Mouse (Mus musculus) limb, embryonic 12.5 days (tissue): ENCODE results near the gene Bivm. TPM values are rescaled to one million over a fixed set of nuclear protein-coding genes. Genes with fewer than 3 reads are reported as not detected.
A peak's percentile ranks its signal among the peaks of the same experiment; 100 is the strongest.

Source experiments
- ATAC-seq: fragments of 200-750 bp; cut with Nextera tagmentation; 2 replicates; pipeline ENCODE4 v1.8.0; 2017; ENCODE audit warnings: low read depth, moderate TSS enrichment; ENCODE audit not compliant: insufficient number of reproducible peaks, insufficient read depth, low FRiP score, low TSS enrichment
- H3K27ac ChIP-seq: fragments of 300-500 bp; sonication (generic); 2 replicates; pipeline ENCODE4 v1.5.1; 2016; ENCODE audit warnings: mild to moderate bottlenecking, moderate library complexity
- H3K27me3 ChIP-seq: fragments of 300-500 bp; sonication (generic); 2 replicates; pipeline ENCODE4 v1.6.1; 2016; ENCODE audit warnings: mild to moderate bottlenecking, moderate library complexity
- H3K36me3 ChIP-seq: fragments of 300-500 bp; sonication (generic); 2 replicates; pipeline ENCODE4 v1.6.1; 2016; ENCODE audit warnings: mild to moderate bottlenecking, moderate library complexity
- H3K4me1 ChIP-seq: fragments of 300-500 bp; sonication (generic); replicated peaks from 2 replicates; pipeline ENCODE4 v1.6.1; 2016
- H3K4me2 ChIP-seq: fragments of 300-500 bp; sonication (generic); 2 replicates; pipeline ENCODE4 v1.6.1; 2016; ENCODE audit warnings: mild to moderate bottlenecking, moderate library complexity
- H3K4me3 ChIP-seq: fragments of 300-500 bp; sonication (generic); replicated peaks from 2 replicates; pipeline ENCODE4 v1.5.1; 2016; ENCODE audit warnings: mild to moderate bottlenecking
- H3K9ac ChIP-seq: fragments of 300-500 bp; sonication (generic); replicated peaks from 2 replicates; pipeline ENCODE4 v1.6.1; 2016; ENCODE audit warnings: mild to moderate bottlenecking, moderate library complexity
- H3K9me3 ChIP-seq: fragments of 300-500 bp; sonication (generic); 2 replicates; pipeline ENCODE4 v1.6.1; 2016; ENCODE audit warnings: mild to moderate bottlenecking, moderate library complexity
- WGBS: fragments of 180-500 bp; shearing (Covaris S2); methylation state at CpG from one replicate; pipeline ENCODE4 v1.1.7; 2016; 5-methylcytosine and 5-hydroxymethylcytosine counted together
- polyA plus RNA-seq: library from polyadenylated mRNA; unstranded; fragments of >200 nt; fragmentation: Nextera tagmentation; extraction: Ambion mirVana; gene quantifications from 2 replicates; pipeline ENCODE4 v1.2.1, GENCODE M21; 2016

Bivm gene
- 23.0 and 24.3 TPM in 2 replicates for polyA plus RNA-seq

- peak within 1 kb of the TSS; percentile 86 for H3K9ac ChIP-seq
- peak within 1 kb of the TSS; percentile 96 for H3K27ac ChIP-seq
- H3K36me3 ChIP-seq, result peaks cover 27% of the 10 kb centered on the region
- H3K4me2 ChIP-seq, result peak within 1 kb of the TSS; percentile 74
- H3K4me1 ChIP-seq, result peaks cover 8% of the 10 kb centered on the region
- no peaks in the 10 kb centered on the region for H3K27me3 ChIP-seq
- H3K9me3 ChIP-seq, result no peaks in the 10 kb centered on the region
- H3K4me3 ChIP-seq, result peak within 1 kb of the TSS; percentile 77
- WGBS, result under 1% methylated on average over 39 of the region's 39 CpGs
- peak; percentile 99 for ATAC-seq
Measured at GRCm38 (mm10) chr1:44118239-44119054, at the start of gene Bivm, which contains the start of gene Kdelc1. Gene Bivm (plus strand): TSS chr1:44118957. Gene Kdelc1 (minus strand): TSS chr1:44118808.

GRCm38 (mm10) chr1:44101448-44102225, 17.1 kb upstream of the Bivm start:
- peaks cover 35% of the 10 kb centered on the region for H3K36me3 ChIP-seq
- peak overlapping the region; percentile 79 for H3K4me3 ChIP-seq
- no peaks in the 10 kb centered on the region for H3K27me3 ChIP-seq
- H3K27ac ChIP-seq, result peak overlapping the region; percentile 93
- peak; percentile 86 for ATAC-seq
- peak overlapping the region; percentile 82 for H3K9ac ChIP-seq
- WGBS, result 1% methylated on average over 55 of the region's 55 CpGs
- peaks cover 11% of the 10 kb centered on the region for H3K4me1 ChIP-seq
- H3K9me3 ChIP-seq, result 0 out of 2 replicates have a peak, but pooled peaks cover 3% of the 10 kb centered on the region
- H3K4me2 ChIP-seq, result peak overlapping the region; percentile 73

- Histone ChIP-seq H3K27ac (peak within 1 kb of the TSS; percentile 93), H3K4me3 (peak within 1 kb of the TSS; percentile 79), H3K4me2 (peak within 1 kb of the TSS; percentile 73), H3K9me3 (0 out of 2 replicates have a peak, but pooled peaks cover under 1% of the 10 kb centered on the region), H3K36me3 (peaks cover 34% of the 10 kb centered on the region), H3K4me1 (peaks cover 11% of the 10 kb centered on the region), H3K9ac (peak within 1 kb of the TSS; percentile 82), H3K27me3 (no peaks in the 10 kb centered on the region)
- peak; percentile 98 for ATAC-seq
- under 1% methylated on average over 54 of the region's 55 CpGs for WGBS
Measured at GRCm38 (mm10) chr1:44102259-44102717, 16.5 kb upstream of the Bivm start, which contains the start of gene Tex30. Gene Tex30 (minus strand): TSS chr1:44102441.

GRCm38 (mm10) chr1:44102939-44103338, 15.8 kb upstream of the Bivm start:
- Histone ChIP-seq H3K36me3 (peaks cover 36% of the 10 kb centered on the region), H3K27me3 (no peaks in the 10 kb centered on the region), H3K4me3 (peak overlapping the region; percentile 79), H3K27ac (no peak overlapping the region), H3K9me3 (no peaks in the 10 kb centered on the region), H3K4me1 (peaks cover 11% of the 10 kb centered on the region), H3K4me2 (peak overlapping the region; percentile 73), H3K9ac (peak overlapping the region; percentile 56; the same call in 1 of the 2 replicates)
- ATAC-seq, result no peak
- WGBS, result 19% methylated on average over 5 of the region's 5 CpGs

DNA sequence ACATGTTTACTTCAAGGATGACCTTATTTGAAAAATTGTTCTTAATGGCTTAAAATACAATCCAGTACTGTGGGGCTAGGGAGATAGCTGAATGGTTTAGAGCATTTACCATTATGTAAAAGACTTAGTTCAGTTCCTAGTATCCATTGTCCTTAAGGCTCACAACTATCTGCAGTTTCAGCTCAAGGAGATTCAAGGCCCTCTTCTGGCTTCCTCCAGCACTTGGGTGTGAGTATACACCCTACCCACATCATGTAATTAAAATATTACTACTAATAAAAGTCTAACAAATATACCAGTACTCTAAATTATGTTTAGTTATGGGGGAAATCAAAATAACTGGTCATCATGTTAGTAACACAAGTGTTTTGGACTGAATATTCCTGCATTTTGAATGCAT, 1.2 kb upstream of the Bivm start:
- ATAC-seq, result no peak
- no peak overlapping the region for H3K27ac ChIP-seq

GRCm38 (mm10) chr1:44119201-44120073, 680 bp downstream of the Bivm start:
- ATAC-seq, result peak; percentile 83
- Histone ChIP-seq H3K27me3 (no peaks in the 10 kb centered on the region), H3K27ac (peak overlapping the region; percentile 96), H3K4me2 (peak overlapping the region; percentile 74), H3K4me3 (peak overlapping the region; percentile 77), H3K4me1 (peaks cover 8% of the 10 kb centered on the region), H3K36me3 (peaks cover 26% of the 10 kb centered on the region), H3K9me3 (no peaks in the 10 kb centered on the region), H3K9ac (peak overlapping the region; percentile 86)
- WGBS, result under 1% methylated on average over 43 of the region's 43 CpGs

More for the DNA sequence above, 1.2 kb upstream of the Bivm start:
- Histone ChIP-seq H3K4me1 (peaks cover 8% of the 10 kb centered on the region), H3K9ac (0 out of 2 replicates have a peak overlapping the region, but pooled peaks have one; percentile 28), H3K4me2 (peak overlapping the region; percentile 74), H3K36me3 (peaks cover 35% of the 10 kb centered on the region), H3K27me3 (no peaks in the 10 kb centered on the region), H3K4me3 (peak overlapping the region; percentile 77), H3K9me3 (no peaks in the 10 kb centered on the region)

DNA sequence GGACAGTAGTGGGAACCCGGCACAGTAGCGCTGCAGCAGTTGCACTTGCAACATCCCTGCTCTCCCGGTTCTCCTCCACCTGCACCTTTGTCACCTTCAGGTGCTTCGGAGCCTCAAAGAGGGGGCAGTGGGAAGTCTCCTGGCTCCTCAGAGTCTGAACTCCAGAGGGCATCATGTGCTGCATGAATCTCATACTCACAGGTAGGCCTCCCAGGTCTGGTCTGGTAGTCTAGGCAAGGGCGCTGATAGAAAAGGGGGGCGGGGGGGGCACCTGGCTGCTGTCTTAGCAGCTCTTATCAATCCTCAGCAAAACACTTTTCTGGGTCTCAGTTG, 1.3 kb downstream of the Bivm start:
- no peaks in the 10 kb centered on the region for H3K27me3 ChIP-seq
- H3K36me3 ChIP-seq, result peaks cover 24% of the 10 kb centered on the region
- H3K9me3 ChIP-seq, result no peaks in the 10 kb centered on the region
- peak overlapping the region; percentile 77 for H3K4me3 ChIP-seq
- peak overlapping the region; percentile 86 for H3K9ac ChIP-seq
- 3% methylated on average over 6 of the region's 6 CpGs for WGBS
- peak overlapping the region; percentile 74 for H3K4me2 ChIP-seq
- H3K4me1 ChIP-seq, result peaks cover 8% of the 10 kb centered on the region
- H3K27ac ChIP-seq, result peak overlapping the region; percentile 96
- peak; percentile 6; the same call in 1 of the 2 replicates for ATAC-seq

GRCm38 (mm10) chr1:44122256-44122655, 3.5 kb downstream of the Bivm start:
- WGBS, result 85% methylated on average over 3 of the region's 3 CpGs

GRCm38 (mm10) chr1:44125590-44125989, 6.8 kb downstream of the Bivm start:
- H3K4me1 ChIP-seq, result 0 out of 2 replicates have a peak, but pooled peaks cover 5% of the 10 kb centered on the region
- H3K9ac ChIP-seq, result no peak overlapping the region
- no peaks in the 10 kb centered on the region for H3K9me3 ChIP-seq
- no peak overlapping the region for H3K27ac ChIP-seq
- H3K27me3 ChIP-seq, result no peaks in the 10 kb centered on the region
- H3K4me2 ChIP-seq, result no peak overlapping the region
- H3K36me3 ChIP-seq, result peaks cover 53% of the 10 kb centered on the region
- H3K4me3 ChIP-seq, result no peak overlapping the region
- WGBS, result 96% methylated on average over 4 of the region's 4 CpGs
- ATAC-seq, result no peak

More at GRCm38 (mm10) chr1:44122256-44122655, 3.5 kb downstream of the Bivm start:
- Histone ChIP-seq H3K27me3 (no peaks in the 10 kb centered on the region), H3K27ac (no peak overlapping the region), H3K36me3 (peaks cover 25% of the 10 kb centered on the region), H3K9ac (no peak overlapping the region), H3K4me3 (no peak overlapping the region), H3K4me2 (no peak overlapping the region), H3K9me3 (no peaks in the 10 kb centered on the region), H3K4me1 (peaks cover 8% of the 10 kb centered on the region)
- no peak for ATAC-seq

- peaks cover 61% of the 10 kb centered on the region for H3K36me3 ChIP-seq
Measured at GRCm38 (mm10) chr1:44129929-44130581, 11.3 kb downstream of the Bivm start.

More at GRCm38 (mm10) chr1:44129929-44130581, 11.3 kb downstream of the Bivm start:
- no peak overlapping the region for H3K4me2 ChIP-seq
- no peaks in the 10 kb centered on the region for H3K27me3 ChIP-seq
- no peak overlapping the region for H3K9ac ChIP-seq
- no peak for ATAC-seq
- WGBS, result 91% methylated on average over 4 of the region's 4 CpGs
- H3K4me1 ChIP-seq, result no peaks in the 10 kb centered on the region
- no peak overlapping the region for H3K4me3 ChIP-seq
- no peak overlapping the region for H3K27ac ChIP-seq
- no peaks in the 10 kb centered on the region for H3K9me3 ChIP-seq
